Mouse (Mus musculus) liver, embryonic 11.5 days (tissue): ENCODE data around the gene Bicra. TPM values are rescaled to one million over a fixed set of nuclear protein-coding genes. Genes with fewer than 3 reads are reported as not detected.

Source experiments
- ATAC-seq: fragments of 200-750 bp; cut with Nextera tagmentation; replicated peaks from 2 replicates; pipeline ENCODE4 v1.8.0; 2017; ENCODE audit warnings: moderate number of reproducible peaks, mild to moderate bottlenecking, moderate TSS enrichment, moderate library complexity; ENCODE audit not compliant: low FRiP score
- DNase-seq: peaks from one replicate; pipeline ENCODE4 v3.0.0-alpha.2; 2017; ENCODE audit warnings: low spot score
- H3K27ac ChIP-seq: fragments of 300-500 bp; sonication (generic); 2 replicates; pipeline ENCODE4 v1.5.1; 2014; ENCODE audit warnings: mild to moderate bottlenecking, low read depth, low read length, control low read depth
- H3K27me3 ChIP-seq: fragments of 300-500 bp; sonication (generic); replicated peaks from 2 replicates; pipeline ENCODE4 v1.6.1; 2014; ENCODE audit warnings: low read length, mixed read lengths; ENCODE audit not compliant: control insufficient read depth, insufficient read depth
- H3K36me3 ChIP-seq: fragments of 300-500 bp; sonication (generic); 2 replicates; pipeline ENCODE4 v1.6.1; 2014; ENCODE audit warnings: mild to moderate bottlenecking, low read length, moderate library complexity, mixed read lengths; ENCODE audit not compliant: control insufficient read depth, insufficient read depth
- H3K4me1 ChIP-seq: fragments of 300-500 bp; sonication (generic); replicated peaks from 2 replicates; pipeline ENCODE4 v1.6.1; 2014; ENCODE audit warnings: low read length, mixed read lengths; ENCODE audit not compliant: control insufficient read depth, insufficient read depth
- H3K4me2 ChIP-seq: fragments of 300-500 bp; sonication (generic); 2 replicates; pipeline ENCODE4 v1.6.1; 2014; ENCODE audit warnings: mild to moderate bottlenecking, control low read depth, moderate library complexity
- H3K4me3 ChIP-seq: fragments of 300-500 bp; sonication (generic); 2 replicates; pipeline ENCODE4 v1.5.1; 2014; ENCODE audit warnings: low read depth, low read length, control low read depth
- H3K9ac ChIP-seq: fragments of 300-500 bp; sonication (generic); 2 replicates; pipeline ENCODE4 v1.6.1; 2014; ENCODE audit warnings: low read depth, low read length, control low read depth
- H3K9me3 ChIP-seq: fragments of 300-500 bp; sonication (generic); 2 replicates; pipeline ENCODE4 v1.6.1; 2016; ENCODE audit warnings: low read length, inconsistent platforms, mixed read lengths; ENCODE audit not compliant: control insufficient read depth
- WGBS: fragments of 180-500 bp; shearing (Covaris S2); extraction: QIAGEN DNeasy Blood & Tissue Kit; methylation state at CpG from one replicate; pipeline ENCODE4 v1.1.7; 2014; 5-methylcytosine and 5-hydroxymethylcytosine counted together
- polyA plus RNA-seq: library from polyadenylated mRNA; unstranded; fragments of >200 nt; fragmentation: Nextera tagmentation; extraction: Ambion mirVana; gene quantifications from 2 replicates; pipeline ENCODE4 v1.2.1, GENCODE M21; 2014

The Bicra gene
- polyA plus RNA-seq, 1 experiment from 2014 or later: 7.3 TPM

GRCm38 (mm10) chr7:15962311-15963288, 85.1 kb downstream of the Bicra start:
- DNase-seq (no peak), ATAC-seq (no peak)
- H3K4me3 ChIP-seq: no peak overlapping the region
- H3K9ac ChIP-seq: 0 out of 2 replicates have a peak overlapping the region, but pooled peaks have one; percentile 10
- H3K27me3 ChIP-seq: no peaks in the 10 kb centered on the region
- H3K4me1 ChIP-seq: peaks cover 6% of the 10 kb centered on the region
- H3K36me3 ChIP-seq: no peaks in the 10 kb centered on the region
- WGBS: 41% methylated on average over 12 of the region's 12 CpGs
- no peak overlapping the region for H3K4me2 ChIP-seq
- H3K9me3 ChIP-seq: no peaks in the 10 kb centered on the region
- peak overlapping the region; percentile 32; the same call in 1 of the 2 replicates for H3K27ac ChIP-seq

DNA sequence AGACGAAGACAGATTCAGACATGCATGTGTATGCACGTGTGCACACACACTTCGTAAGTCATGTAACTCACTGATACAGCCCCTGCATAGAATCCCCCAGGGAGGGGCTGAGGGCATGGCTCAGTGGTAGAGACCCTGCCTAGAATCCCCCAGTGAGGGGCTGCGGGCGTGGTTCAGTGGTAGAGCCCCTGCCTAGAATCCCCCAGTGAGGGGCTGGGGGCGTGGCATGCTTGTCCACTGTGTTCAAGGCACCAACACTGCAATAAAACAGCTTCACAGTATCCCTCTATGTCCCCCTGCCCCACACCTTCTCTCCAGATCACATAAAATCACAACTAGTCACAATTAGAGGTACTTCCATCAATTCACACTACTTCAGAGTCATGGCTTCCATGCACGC, 85.9 kb downstream of the Bicra start:
- no peaks in the 10 kb centered on the region for H3K9me3 ChIP-seq
- no peak overlapping the region for H3K4me2 ChIP-seq
- peaks cover 6% of the 10 kb centered on the region for H3K4me1 ChIP-seq
- H3K4me3 ChIP-seq: no peak overlapping the region
- ATAC-seq: no peak
- WGBS: 87% methylated on average over 7 of the region's 7 CpGs
- H3K36me3 ChIP-seq: no peaks in the 10 kb centered on the region
- DNase-seq: no peak
- H3K9ac ChIP-seq: no peak overlapping the region
- no peaks in the 10 kb centered on the region; the same call in 1 of the 2 replicates for H3K27me3 ChIP-seq
- 0 out of 2 replicates have a peak overlapping the region, but pooled peaks have one; percentile 32 for H3K27ac ChIP-seq

DNA sequence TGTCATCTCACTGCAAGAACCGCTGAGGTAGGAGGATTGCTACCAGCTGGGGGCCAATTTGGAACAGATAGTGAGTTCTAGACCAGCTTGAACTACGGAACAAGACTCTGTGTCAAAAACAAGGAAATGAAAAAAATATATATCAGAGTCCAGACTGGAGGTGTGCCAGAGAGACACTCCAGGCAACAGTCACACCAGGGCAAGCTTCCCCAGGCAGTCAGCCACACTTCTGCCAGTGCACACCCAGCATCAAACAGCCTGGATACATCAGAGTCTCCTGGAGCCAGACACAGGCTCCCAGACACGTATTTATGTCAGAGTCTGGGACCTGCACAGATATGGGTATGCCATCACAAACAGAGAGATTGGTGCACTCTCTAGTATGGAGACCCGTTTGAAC, 86.5 kb downstream of the Bicra start:
- H3K27ac ChIP-seq: no peak overlapping the region
- H3K4me2 ChIP-seq: no peak overlapping the region
- H3K9me3 ChIP-seq: no peaks in the 10 kb centered on the region
- H3K4me3 ChIP-seq: no peak overlapping the region
- no peaks in the 10 kb centered on the region; the same call in 1 of the 2 replicates for H3K27me3 ChIP-seq
- no peak for DNase-seq
- no peak for ATAC-seq
- 61% methylated on average over 4 of the region's 4 CpGs for WGBS
- no peak overlapping the region for H3K9ac ChIP-seq
- H3K36me3 ChIP-seq: no peaks in the 10 kb centered on the region
- peaks cover 6% of the 10 kb centered on the region for H3K4me1 ChIP-seq

DNA sequence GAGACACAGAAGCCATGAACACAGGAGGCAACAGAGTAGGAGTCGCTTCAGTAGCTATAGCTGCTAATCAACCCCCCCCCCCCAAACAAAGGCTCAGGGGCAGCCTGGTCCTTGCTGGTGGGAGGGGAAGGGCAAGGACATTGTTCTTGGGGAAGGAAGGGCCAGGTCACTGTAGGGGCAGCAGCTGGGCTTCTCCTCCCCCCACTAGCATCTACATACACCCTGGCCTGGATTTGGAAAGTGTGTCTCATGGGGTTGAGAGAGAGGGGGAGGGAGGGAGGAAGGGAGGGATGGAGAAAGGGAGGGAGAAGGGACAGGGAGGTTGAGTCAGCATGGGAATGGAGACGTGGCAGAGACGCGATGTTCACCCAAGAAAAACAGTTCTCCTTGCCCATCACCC, 87.0 kb downstream of the Bicra start:
- Histone ChIP-seq H3K36me3 (no peaks in the 10 kb centered on the region), H3K4me1 (peaks cover 6% of the 10 kb centered on the region)

DNA sequence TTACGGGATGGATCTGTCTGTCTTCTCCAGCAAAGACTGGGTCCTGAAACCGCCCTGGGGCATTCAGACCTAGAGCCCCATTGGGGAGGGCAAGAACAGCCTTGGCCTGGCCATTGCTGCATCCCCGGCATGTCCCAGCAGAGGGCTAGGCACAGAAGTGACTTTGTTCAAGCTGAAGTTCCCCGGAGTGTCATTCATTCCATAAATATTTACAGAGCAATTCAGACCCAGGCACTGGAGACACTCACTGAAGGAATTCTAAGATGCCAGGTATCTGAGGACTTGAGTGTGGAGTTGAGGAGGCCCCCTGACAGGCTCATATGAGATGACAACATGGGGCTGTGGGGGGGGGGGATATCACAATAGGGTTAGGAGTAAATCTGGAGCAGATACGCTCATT, 91.6 kb downstream of the Bicra start:
- WGBS: 64% methylated on average over 5 of the region's 5 CpGs
- ATAC-seq (no peak), DNase-seq (no peak)
- Histone ChIP-seq H3K36me3 (no peaks in the 10 kb centered on the region), H3K27me3 (peaks cover 2% of the 10 kb centered on the region), H3K4me2 (no peak overlapping the region), H3K27ac (no peak overlapping the region), H3K9me3 (no peaks in the 10 kb centered on the region), H3K4me1 (peaks cover 36% of the 10 kb centered on the region), H3K4me3 (no peak overlapping the region), H3K9ac (no peak overlapping the region)

More for the DNA sequence above, 87.0 kb downstream of the Bicra start:
- Histone ChIP-seq H3K4me3 (no peak overlapping the region), H3K27ac (no peak overlapping the region), H3K27me3 (no peaks in the 10 kb centered on the region; the same call in 1 of the 2 replicates), H3K9ac (no peak overlapping the region), H3K9me3 (no peaks in the 10 kb centered on the region), H3K4me2 (no peak overlapping the region)
- WGBS: 64% methylated on average over 4 of the region's 4 CpGs
- ATAC-seq (no peak), DNase-seq (no peak)

DNA sequence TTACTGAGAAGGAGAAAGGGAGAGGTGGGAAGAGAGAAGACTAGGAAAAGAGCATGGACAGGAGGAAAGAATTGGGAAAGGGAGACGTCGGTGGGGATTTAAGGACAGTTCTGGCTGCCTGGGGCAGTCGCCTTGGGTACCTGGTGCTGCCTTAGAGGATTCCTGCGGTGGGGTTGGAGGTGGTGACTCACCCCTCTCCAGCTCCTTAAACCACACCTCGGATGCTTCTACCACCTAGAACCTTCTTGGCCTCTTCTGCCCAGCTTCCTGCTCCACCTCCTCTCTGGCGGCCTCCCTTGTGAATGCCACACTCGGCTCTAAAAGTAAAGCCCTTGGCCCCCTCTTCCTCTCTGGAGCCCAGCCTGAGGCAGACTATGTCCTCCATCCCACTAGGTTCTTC, 92.2 kb downstream of the Bicra start:
- ATAC-seq: no peak
- no peak overlapping the region; the same call in 1 of the 2 replicates for H3K27ac ChIP-seq
- 17% methylated on average over 7 of the region's 7 CpGs for WGBS

DNA sequence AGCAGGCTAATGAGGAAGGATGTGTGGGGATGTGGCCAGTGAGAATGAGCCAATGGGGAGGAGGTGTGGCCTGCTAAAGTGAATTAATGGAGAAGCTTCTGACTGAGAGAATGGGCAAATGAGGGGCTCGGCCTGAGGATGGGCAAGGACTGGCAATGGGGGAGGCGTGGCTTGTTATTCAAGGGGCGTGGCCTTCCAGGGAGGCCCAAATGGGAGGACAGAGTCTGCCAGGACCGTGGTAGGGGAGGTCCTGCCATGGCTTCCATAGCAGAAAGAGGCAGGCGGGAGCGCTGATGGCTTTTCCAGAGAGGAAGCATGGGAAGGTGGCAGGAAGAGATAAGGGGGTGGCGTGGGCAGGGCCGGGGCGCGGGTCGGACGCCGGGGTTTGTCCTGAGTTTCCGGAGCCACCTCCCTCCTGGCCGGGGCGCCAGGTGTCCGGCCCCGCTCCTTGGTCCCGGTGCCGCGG, 92.7 kb downstream of the Bicra start:
- H3K4me3 ChIP-seq: peak overlapping the region; percentile 45
- DNase-seq (peak; percentile 67), ATAC-seq (peak; percentile 58)
- peak overlapping the region; percentile 76 for H3K4me2 ChIP-seq
- WGBS: 2% methylated on average over 20 of the region's 21 CpGs
- H3K36me3 ChIP-seq: no peaks in the 10 kb centered on the region
- no peak overlapping the region; the same call in 1 of the 2 replicates for H3K27ac ChIP-seq
- peak overlapping the region; percentile 49 for H3K9ac ChIP-seq
- H3K4me1 ChIP-seq: peaks cover 36% of the 10 kb centered on the region
- no peaks in the 10 kb centered on the region for H3K9me3 ChIP-seq
- H3K27me3 ChIP-seq: peaks cover 8% of the 10 kb centered on the region

More for the DNA sequence above, 92.2 kb downstream of the Bicra start:
- peak overlapping the region; percentile 76 for H3K4me2 ChIP-seq
- H3K4me3 ChIP-seq: peak overlapping the region; percentile 45
- H3K9ac ChIP-seq: peak overlapping the region; percentile 49
- DNase-seq: no peak
- peaks cover 36% of the 10 kb centered on the region for H3K4me1 ChIP-seq
- H3K9me3 ChIP-seq: no peaks in the 10 kb centered on the region
- peaks cover 3% of the 10 kb centered on the region for H3K27me3 ChIP-seq
- H3K36me3 ChIP-seq: no peaks in the 10 kb centered on the region

DNA sequence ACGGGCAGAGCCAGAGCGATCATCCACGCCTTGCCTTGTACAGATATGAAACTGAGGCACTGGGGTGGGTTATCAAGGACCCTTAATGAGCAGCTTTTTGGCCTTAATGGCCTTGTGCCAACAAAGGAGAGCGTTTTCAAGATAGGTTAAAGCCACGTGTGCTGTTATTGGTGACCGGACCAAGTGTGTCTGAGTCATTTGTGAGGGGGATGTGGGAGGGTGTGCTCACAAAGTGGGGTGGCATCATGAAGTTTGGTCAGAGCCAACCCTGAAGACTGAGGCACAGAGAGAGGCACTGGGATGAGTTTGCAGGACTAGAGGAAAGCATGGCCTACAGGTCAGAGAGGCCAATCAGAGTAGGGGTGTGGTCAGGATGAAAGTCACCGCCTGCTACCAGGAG, 93.3 kb downstream of the Bicra start:
- ATAC-seq: peak; percentile 32
- H3K36me3 ChIP-seq: no peaks in the 10 kb centered on the region
- 50% methylated on average over 7 of the region's 7 CpGs for WGBS

More for the DNA sequence above, 93.3 kb downstream of the Bicra start:
- Histone ChIP-seq H3K9ac (no peak overlapping the region), H3K4me3 (peak overlapping the region; percentile 45; the same call in 1 of the 2 replicates), H3K27ac (peak overlapping the region; percentile 46; the same call in 1 of the 2 replicates), H3K27me3 (peaks cover 10% of the 10 kb centered on the region), H3K4me1 (peaks cover 36% of the 10 kb centered on the region), H3K4me2 (peak overlapping the region; percentile 76), H3K9me3 (no peaks in the 10 kb centered on the region)
- DNase-seq: no peak
